Mouse (Mus musculus) frontal cortex, adult (tissue): Measurements from ENCODE around the gene Tpcn2.
A peak's percentile ranks its signal among the peaks of the same experiment; 100 is the strongest.

Source experiments
- ATAC-seq: cut with Nextera tagmentation; 2 replicates; pipeline ENCODE4 v1.9.2; 2017; ENCODE audit warnings: mild to moderate bottlenecking, moderate library complexity, mixed read lengths; ENCODE audit not compliant: low TSS enrichment

The Tpcn2 gene

GRCm38 (mm10) chr7:145242851-145243712 lies 40.7 kb downstream of the Tpcn2 start:
- ATAC-seq, result peak; percentile 89

- ATAC-seq, result no peak
These were observed 41.8 kb downstream of the Tpcn2 start for GRCm38 (mm10) chr7:145242028-145242427.

GRCm38 (mm10) chr7:145240929-145241328 lies 42.9 kb downstream of the Tpcn2 start:
- no peak for ATAC-seq

GRCm38 (mm10) chr7:145239736-145240505 lies 43.9 kb downstream of the Tpcn2 start:
- ATAC-seq, result no peak

- ATAC-seq, result no peak
These were observed 44.7 kb downstream of the Tpcn2 start for GRCm38 (mm10) chr7:145239145-145239544.

- no peak for ATAC-seq
These were observed 48.7 kb downstream of the Tpcn2 start for GRCm38 (mm10) chr7:145234841-145235790.

- no peak for ATAC-seq
These were observed 52.2 kb downstream of the Tpcn2 start for GRCm38 (mm10) chr7:145231659-145232058.

GRCm38 (mm10) chr7:145226641-145227040 lies 57.2 kb downstream of the Tpcn2 start:
- ATAC-seq, result no peak

GRCm38 (mm10) chr7:145225626-145226025 lies 58.2 kb downstream of the Tpcn2 start:
- no peak for ATAC-seq

- peak; percentile 97 for ATAC-seq
These were observed 61.7 kb downstream of the Tpcn2 start for GRCm38 (mm10) chr7:145221841-145222689.

GRCm38 (mm10) chr7:145221346-145221745 lies 62.5 kb downstream of the Tpcn2 start:
- no peak for ATAC-seq

GRCm38 (mm10) chr7:145219420-145219831 lies 64.4 kb downstream of the Tpcn2 start:
- no peak for ATAC-seq

GRCm38 (mm10) chr7:145216591-145216990 lies 67.2 kb downstream of the Tpcn2 start:
- peak; percentile 27; the same call in 1 of the 2 replicates for ATAC-seq

GRCm38 (mm10) chr7:145215476-145215875 lies 68.3 kb downstream of the Tpcn2 start:
- no peak for ATAC-seq

GRCm38 (mm10) chr7:145211680-145212659 lies 71.8 kb downstream of the Tpcn2 start:
- no peak for ATAC-seq

- ATAC-seq, result no peak
These were observed 73.2 kb downstream of the Tpcn2 start for GRCm38 (mm10) chr7:145210477-145211070.

- ATAC-seq, result no peak
These were observed 75.8 kb downstream of the Tpcn2 start, which contains the start of gene 1810010D01Rik for GRCm38 (mm10) chr7:145208006-145208405. TSS of gene 1810010D01Rik (minus strand) at chr7:145208119.

- peak; percentile 22; the same call in 1 of the 2 replicates for ATAC-seq
These were observed 77.0 kb downstream of the Tpcn2 start for GRCm38 (mm10) chr7:145206801-145207200.

GRCm38 (mm10) chr7:145206056-145206610 lies 77.7 kb downstream of the Tpcn2 start:
- peak; percentile 95 for ATAC-seq
